Mouse (Mus musculus) thymus, postnatal 14 days (tissue): ENCODE data around the gene Ngly1.
A peak's percentile ranks its signal among the peaks of the same experiment; 100 is the strongest.
"Not testable (repeated sequence)": the region's sequence is repeated elsewhere in the genome, so short reads cannot be mapped to it uniquely, and the experiment has no call there.

Experiments
- DNase-seq: peaks from one replicate; pipeline ENCODE4 v3.0.0; 2021

Gene Ngly1

DNA sequence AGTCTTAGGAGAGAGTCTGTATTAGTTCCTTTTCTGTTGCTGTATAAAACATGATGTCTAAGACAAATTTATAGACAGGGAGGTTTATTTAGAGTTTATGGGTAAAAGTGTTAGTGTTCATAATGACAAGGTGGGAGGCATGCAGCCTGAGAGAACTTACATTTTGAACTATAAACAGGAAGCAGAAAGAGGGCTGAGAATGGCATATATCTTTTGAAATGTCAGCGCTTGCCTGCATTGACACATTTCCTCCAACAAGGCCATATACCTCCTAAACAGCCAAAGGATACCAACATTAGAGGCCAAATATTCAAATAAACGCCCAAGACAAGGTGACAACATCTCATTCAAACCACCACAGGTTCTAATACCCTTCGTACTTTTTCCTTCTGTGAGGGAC, 12.8 kb downstream of the Ngly1 start:
- DNase-seq, result no peak

GRCm38 (mm10) chr14:16267028-16267427, 17.9 kb downstream of the Ngly1 start:
- DNase-seq, result no peak

DNA sequence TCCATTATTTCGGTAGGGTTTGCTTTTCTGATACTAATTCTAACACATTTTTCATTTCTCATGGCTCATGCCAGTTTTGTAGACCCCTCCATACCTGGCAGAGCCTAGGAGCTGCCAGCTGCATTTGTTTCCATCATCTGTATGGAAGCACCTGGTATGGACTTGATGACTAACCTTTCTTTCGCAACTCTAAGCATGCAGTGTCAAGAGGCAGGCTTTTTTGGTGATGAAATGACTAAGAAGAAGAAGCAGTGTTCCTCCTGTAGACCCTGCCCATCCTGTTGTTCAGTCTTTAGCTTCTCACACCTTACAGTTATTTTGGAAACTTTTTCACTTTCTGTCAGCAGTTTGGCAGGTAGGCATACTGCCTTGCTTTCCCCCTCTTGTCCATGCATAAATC, 20.7 kb downstream of the Ngly1 start:
- no peak for DNase-seq

DNA sequence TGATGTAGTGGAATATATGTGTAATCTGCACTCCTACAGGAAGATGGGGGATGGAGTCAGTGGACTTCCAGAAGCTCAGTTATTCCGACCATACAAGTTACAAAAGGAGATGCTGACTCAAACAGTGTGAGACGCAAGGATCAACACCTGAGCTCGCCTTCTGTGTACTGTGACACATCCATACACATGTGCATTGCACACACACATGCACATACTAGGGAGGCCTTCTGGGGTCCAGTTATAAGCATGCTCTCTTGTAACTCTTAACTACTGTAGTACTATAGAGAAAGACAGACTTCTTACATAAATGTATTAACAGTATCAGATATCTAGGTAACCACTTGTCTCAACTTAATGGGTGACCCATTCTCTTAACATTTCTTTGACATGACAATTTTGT, 24.6 kb downstream of the Ngly1 start:
- DNase-seq, result no peak

DNA sequence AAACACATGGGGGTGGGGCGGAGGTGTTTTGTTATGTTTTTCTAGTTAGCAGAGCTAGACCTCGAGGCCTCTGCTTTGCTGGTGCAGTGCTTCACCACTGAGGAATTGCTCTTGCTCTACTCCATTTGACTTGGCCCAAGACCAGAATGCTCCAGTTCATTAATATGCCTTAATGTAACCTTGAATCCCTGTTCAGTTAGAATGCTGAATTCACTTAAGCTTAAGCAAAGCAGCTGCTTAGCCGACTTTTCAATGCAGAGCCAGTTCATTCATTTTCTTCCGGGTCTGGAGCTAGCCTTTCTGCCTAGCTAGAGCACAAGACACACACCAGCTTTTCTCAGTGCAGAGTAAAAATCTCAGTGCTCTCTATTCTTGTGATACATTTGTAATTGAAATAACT, 30.1 kb downstream of the Ngly1 start:
- DNase-seq, result no peak

DNA sequence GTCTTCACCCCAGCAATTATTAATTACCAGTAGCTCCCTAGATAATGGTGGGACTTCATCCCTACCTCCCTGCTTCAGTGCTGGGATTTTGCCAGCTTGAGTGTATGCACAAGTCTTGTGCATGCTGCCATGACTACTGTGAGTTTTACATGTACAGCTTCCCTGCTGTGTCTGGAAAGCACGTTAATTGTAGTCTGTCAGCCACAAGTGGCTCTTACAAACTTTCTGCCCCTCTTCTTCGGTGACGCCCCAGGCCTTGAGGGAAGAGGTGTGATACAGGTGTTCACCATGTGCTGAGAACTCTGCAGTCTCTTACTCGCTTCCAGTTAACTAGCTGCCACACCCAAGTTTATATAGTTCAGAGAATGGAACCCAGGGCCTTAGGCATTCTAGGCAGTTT, 34.9 kb downstream of the Ngly1 start:
- DNase-seq, result no peak

- no peak for DNase-seq
Observed at GRCm38 (mm10) chr14:16292371-16292770, 43.3 kb downstream of the Ngly1 start.

DNA sequence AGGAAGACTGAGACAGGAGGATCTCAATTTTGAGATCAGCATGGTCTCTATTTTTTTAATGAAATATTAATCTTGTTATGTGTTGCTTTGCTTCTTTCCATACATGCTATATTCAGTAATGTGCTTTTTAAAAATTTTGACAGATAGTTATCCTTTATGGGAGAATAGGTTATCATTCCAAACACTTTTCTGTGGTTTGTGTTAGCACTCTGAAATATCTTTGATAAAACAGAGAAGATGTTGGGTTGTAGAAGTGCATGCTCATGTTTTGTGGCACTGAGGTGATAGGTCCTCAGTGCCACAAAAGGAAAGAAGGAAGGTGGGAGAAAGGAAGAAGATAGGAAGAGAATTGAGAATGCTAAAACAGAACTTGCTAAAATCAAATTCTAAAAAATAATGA, 43.9 kb downstream of the Ngly1 start:
- no peak for DNase-seq

DNA sequence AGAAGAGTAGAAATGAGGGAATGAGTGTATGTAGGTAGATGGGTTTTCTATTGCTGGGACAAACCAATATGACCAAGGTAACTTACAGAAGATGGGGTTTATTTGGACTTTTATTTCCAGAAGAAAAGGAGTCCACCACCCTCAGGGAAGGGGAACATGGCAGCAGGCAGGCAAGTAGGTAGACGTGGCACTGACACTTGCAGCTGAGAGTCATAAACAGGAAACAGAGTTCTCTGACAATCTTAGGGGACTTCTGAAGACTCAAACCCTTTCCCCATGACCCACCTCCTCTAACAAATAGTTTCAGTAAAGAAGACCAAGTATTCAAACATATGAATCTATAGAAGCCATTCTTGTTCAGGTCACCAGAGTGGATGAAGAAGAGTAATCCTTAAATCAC, 44.8 kb downstream of the Ngly1 start:
- DNase-seq, result no peak

DNA sequence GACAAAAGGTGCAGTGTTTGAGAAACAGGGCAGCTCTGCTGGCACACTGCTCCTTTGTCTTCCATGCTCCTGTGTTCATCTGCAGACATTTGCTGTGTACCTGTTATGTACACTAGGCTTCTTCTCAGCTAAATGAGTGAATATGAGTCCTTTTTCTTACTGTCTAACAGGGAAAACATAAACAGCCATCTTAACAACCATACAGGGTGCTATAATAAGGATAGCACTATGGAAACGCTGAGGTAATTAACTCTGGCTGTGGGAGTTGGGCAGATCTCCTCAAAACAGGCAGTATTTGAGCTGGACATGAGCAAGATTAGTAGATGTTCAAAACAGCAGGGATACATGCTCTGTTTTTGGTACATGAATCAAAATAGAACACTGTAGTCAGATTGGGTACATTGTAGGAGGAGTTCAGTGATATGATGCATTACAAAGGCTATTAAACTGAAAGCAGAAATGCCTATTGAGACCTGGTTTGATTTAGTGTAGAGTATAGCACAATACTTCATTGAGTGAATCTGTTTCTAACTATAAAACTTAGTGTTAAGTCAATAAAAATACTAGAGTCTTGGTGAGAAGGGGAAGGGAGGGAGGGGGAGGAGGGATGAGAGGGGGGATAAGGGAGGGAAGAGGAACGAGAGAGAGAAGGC, 47.9 kb downstream of the Ngly1 start:
- DNase-seq, result no peak

- no peak for DNase-seq
Observed at GRCm38 (mm10) chr14:16301735-16302134, 52.7 kb downstream of the Ngly1 start.

DNA sequence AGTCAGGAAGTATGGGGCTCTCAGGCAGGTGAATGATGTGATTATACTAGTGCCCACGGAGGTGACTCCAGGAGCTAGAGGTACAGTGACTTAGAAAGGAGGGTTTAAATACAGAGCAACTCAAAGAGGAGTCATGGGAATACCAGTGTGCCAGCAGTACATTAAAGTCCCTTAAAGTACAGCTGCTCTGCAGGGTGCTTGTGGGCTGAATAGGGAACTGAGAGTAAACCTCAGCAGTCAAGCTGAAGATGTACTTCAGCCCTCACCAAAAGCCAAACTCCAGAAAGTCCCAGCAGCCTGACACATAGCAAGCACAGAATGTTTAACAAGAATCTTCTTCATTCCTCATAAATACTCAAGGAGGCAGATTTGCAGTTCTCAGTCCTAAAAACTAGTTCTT, 53.6 kb downstream of the Ngly1 start:
- no peak for DNase-seq

GRCm38 (mm10) chr14:16310791-16311190, 61.7 kb downstream of the Ngly1 start:
- DNase-seq, result no peak

- DNase-seq, result no peak
Observed at GRCm38 (mm10) chr14:16312599-16312998, 63.5 kb downstream of the Ngly1 start.

DNA sequence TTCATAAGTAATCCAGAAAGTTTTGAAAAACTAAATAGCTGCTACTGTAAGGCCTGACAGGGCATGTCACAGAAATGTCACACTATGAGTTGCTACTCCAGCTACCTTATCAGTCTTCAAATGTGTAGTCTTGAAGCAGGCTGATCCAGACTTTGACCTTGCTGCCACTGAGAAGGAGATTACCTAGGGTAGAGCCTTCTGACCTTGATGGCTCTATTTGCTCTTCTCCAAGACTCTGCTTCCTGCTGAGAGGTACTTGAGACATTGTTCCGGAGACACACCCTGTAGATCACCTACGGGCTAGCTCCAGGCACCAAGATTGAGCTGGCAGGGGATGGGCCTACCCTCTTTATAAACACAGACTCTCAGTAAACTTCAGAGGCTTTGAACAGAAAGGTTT, 64.0 kb downstream of the Ngly1 start:
- not testable (repeated sequence) for DNase-seq

DNA sequence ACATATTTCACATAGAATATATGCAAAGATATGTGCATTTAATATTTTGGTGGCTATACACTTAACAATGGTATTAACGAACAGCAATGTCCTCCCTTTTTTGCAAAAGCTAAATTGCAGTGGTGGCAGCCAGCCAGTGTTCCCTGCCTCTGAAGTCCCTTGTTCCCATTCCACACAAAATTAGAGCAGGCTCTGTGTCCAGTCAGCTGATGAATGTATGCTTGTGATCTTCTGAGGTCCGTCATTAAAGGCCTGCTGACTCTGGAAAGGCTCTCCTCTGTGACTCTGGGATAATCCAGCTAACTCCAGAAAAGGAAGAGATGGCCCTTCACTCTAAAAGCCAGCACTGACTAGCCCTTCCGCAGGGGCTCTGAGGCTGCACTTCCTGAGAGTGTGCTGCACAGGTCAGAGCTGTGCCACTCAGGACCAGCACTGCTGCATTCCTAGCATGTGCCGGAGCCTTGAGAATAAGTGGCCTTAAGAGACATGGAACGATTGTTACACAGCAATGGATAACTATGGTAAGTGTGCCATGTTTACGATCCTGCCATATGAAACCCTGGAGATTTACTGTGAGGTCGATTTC, 64.9 kb downstream of the Ngly1 start:
- no peak for DNase-seq

- DNase-seq, result no peak
Observed at GRCm38 (mm10) chr14:16314842-16315241, 65.8 kb downstream of the Ngly1 start.

GRCm38 (mm10) chr14:16316715-16317114, 67.6 kb downstream of the Ngly1 start:
- no peak for DNase-seq

DNA sequence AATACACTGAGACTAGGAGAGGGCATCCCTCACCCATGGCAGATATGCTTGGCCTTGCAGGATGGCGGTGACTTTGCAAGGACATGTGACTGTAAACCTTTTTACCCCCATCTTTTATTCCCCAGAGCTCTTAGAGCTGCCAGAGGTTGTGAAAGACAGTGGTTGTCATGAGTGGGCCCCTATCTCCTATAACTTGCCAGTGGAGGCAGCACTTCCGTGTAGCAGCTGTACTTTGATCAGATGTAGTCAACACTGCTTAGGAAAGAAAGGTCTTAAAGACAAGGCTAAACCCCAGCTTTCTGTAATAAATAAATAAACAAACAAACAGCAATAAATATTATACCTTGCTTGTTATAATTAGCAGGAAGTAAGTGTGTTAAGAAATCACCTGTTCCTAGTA, 70.7 kb downstream of the Ngly1 start:
- no peak for DNase-seq

- no peak for DNase-seq
Observed at GRCm38 (mm10) chr14:16324394-16324793, 75.3 kb downstream of the Ngly1 start.

DNA sequence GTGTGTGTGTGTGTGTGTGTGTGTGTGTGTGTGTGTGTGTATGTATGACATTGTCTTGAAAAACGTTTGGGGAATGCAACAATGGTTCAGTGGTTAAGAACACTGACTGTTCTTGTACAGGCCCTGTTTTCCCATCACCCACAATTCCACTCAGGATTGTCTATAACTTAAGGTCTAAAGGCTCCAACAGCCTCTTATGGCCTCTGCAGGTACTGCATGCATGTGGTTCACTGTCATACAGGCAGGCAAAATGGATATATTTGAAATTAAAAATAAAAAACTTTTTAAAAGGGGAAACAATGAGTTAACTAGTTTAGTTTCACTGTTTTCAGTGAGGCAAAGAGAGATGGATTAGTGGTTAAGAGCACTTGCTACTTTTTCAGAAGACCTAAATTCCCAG, 76.1 kb downstream of the Ngly1 start:
- no peak for DNase-seq

DNA sequence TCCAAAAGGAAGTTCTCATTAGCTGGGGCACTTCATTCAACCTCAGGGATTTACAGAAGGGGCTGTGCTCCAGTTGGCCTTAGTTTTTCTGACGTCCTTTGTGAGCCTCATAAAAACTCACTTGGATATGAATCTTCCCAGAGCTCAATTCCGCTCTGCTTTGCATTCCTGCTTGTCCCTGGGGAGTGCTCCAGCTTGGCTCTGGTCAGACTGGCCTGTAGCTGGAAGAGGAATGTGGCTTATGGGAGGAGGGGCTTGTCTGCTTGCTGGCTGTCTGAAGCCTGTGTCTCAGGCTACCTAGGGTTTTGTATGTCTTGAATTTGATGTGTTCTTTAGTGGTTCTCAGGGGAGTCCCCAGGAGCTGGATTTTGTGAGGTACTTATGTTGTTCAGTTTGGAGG, 79.5 kb downstream of the Ngly1 start:
- DNase-seq, result no peak

- no peak for DNase-seq
Observed at GRCm38 (mm10) chr14:16328959-16329480, 79.9 kb downstream of the Ngly1 start.

GRCm38 (mm10) chr14:16329756-16330155, 80.7 kb downstream of the Ngly1 start:
- DNase-seq, result no peak

DNA sequence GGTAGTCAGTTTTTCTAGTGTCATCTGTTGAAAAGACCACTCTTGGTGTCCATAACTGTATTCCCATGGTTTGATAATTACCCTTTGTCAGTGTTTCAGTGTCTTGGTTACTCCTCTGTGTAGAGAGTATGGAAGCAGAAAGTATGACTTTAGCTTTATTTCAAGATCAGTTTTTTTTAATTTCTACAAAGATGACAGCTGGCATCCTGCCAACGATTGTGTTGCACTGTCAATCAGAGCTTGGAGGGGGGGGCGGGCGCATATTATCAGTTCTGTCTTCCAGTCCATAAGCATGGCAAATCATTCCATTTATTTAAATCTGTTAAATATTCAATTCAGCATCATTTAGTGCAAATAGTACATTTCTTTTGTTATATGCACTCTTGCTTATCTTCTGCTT, 85.2 kb downstream of the Ngly1 start:
- peak; percentile 41 for DNase-seq
